Comparison of ENCODE assay signal across 17 mouse cellular contexts in the genomic region with DNA sequence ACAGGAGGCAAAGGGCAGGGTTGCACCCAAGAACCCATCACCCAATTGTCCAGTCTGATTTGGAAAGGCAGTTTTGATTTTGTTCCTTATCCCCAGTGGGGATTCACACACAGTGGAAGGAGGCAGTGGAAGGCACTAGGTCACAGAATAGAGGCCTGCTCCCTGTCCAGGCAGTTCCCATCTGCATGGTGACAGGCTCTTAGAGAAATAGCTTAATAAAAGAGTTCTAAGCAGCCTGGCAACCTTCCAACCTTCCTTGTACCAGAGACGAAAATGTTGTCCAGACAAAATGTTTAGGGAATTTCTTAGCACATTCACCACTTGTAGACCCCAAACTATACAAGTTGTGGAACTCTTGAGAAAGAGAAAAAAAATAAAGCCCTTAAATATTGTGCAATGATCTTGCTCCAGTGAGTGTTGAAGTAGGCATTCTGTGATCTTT. TPM values are rescaled to one million over a fixed set of nuclear protein-coding genes. Genes with fewer than 3 reads are reported as not detected.
A peak's percentile ranks its signal among the peaks of the same experiment; 100 is the strongest.
DNase-seq lines count a peak whose midpoint lies in the region; ATAC-seq and TF ChIP-seq lines count a peak whose summit lies in the region.
"Had no signal": no experiment of that assay in that cellular context is flagged by ENCODE, and none has a peak within 500 bp of the region (broad histone marks: within the 10 kb centered on the region; RNA-seq: fewer than 3 reads in every experiment).

No protein-coding gene starts in this region.

- peak; percentile 59 for DNase-seq in kidney, adult 2 months
- DNase-seq in ovary, postnatal 14 days (ENCODE audit: low spot score): peak; percentile 22
- no peak for DNase-seq in ovary, adult 18-20 months (ENCODE audit: low spot score)
- DNase-seq in stomach, postnatal 0 days (ENCODE audit: low spot score): no peak
- no peak for DNase-seq in thymus, postnatal 36 days
- DNase-seq in urinary bladder, postnatal 36 days (ENCODE audit: low spot score in 2 of 2): no peak
- DNase-seq: cerebellum, adult 2 months; left cerebral cortex, postnatal 4 days; right cerebral cortex, postnatal 4 days; thymus, postnatal 4 days had no signal

- WGBS in kidney, adult 2 months: 15% methylated on average over 1 of the region's 1 CpGs
- WGBS in kidney, embryonic 16.5 days: 39% methylated on average over 1 of the region's 1 CpGs
- WGBS in intestine, embryonic 16.5 days: 22% methylated on average over 1 of the region's 1 CpGs
- WGBS in stomach, postnatal 0 days: 11% methylated on average over 1 of the region's 1 CpGs

- H3K9ac ChIP-seq in kidney, embryonic 16.5 days (replicated peaks; ENCODE audit: low read length): no peak overlapping the region
- H3K9ac ChIP-seq in intestine, embryonic 16.5 days (ENCODE audit: low read depth, low read length): no peak overlapping the region
- no peak overlapping the region for H3K9ac ChIP-seq in stomach, postnatal 0 days (ENCODE audit: low read length)
- H3K9ac ChIP-seq: midbrain, embryonic 12.5 days had no signal

- no peaks in the 10 kb centered on the region for H3K9me3 ChIP-seq in kidney, embryonic 16.5 days (ENCODE audit: low read length)
- H3K9me3 ChIP-seq in intestine, embryonic 16.5 days (ENCODE audit: control insufficient read depth, low read length): no peaks in the 10 kb centered on the region
- H3K9me3 ChIP-seq in stomach, postnatal 0 days (ENCODE audit: control insufficient read depth, low read length): no peaks in the 10 kb centered on the region
- H3K9me3 ChIP-seq: hindbrain, embryonic 10.5 days; midbrain, embryonic 12.5 days had no signal

- peaks cover 11% of the 10 kb centered on the region; the same call in 1 of the 2 replicates for H3K4me1 ChIP-seq in kidney, adult 2 months (ENCODE audit: control insufficient read depth, insufficient read depth, low read length)
- peaks cover 4% of the 10 kb centered on the region; the same call in 1 of the 2 replicates for H3K4me1 ChIP-seq in kidney, embryonic 16.5 days (ENCODE audit: insufficient read depth, low read length)
- peaks cover 17% of the 10 kb centered on the region for H3K4me1 ChIP-seq in intestine, embryonic 16.5 days (ENCODE audit: control insufficient read depth, insufficient read depth, low read length)
- peaks cover 8% of the 10 kb centered on the region for H3K4me1 ChIP-seq in stomach, postnatal 0 days (replicated peaks; ENCODE audit: control insufficient read depth, insufficient read depth)
- H3K4me1 ChIP-seq: hindbrain, embryonic 10.5 days; midbrain, embryonic 12.5 days had no signal

- H3K4me2 ChIP-seq in kidney, embryonic 16.5 days (replicated peaks; ENCODE audit: low read depth, low read length): no peak overlapping the region
- H3K4me2 ChIP-seq in intestine, embryonic 16.5 days (ENCODE audit: low read depth, low read length): no peak overlapping the region
- H3K4me2 ChIP-seq in stomach, postnatal 0 days (replicated peaks; ENCODE audit: low read depth): no peak overlapping the region
- H3K4me2 ChIP-seq: midbrain, embryonic 12.5 days had no signal

- no peaks in the 10 kb centered on the region for H3K36me3 ChIP-seq in kidney, adult 2 months (ENCODE audit: control insufficient read depth, insufficient read depth, low read length)
- no peaks in the 10 kb centered on the region for H3K36me3 ChIP-seq in kidney, embryonic 16.5 days (ENCODE audit: insufficient read depth, low read length)
- H3K36me3 ChIP-seq in intestine, embryonic 16.5 days (ENCODE audit: control insufficient read depth, insufficient read depth, low read length): no peaks in the 10 kb centered on the region
- H3K36me3 ChIP-seq in stomach, postnatal 0 days (ENCODE audit: control insufficient read depth, insufficient read depth, low read length): no peaks in the 10 kb centered on the region
- H3K36me3 ChIP-seq: hindbrain, embryonic 10.5 days; midbrain, embryonic 12.5 days had no signal

- no peak overlapping the region for H3K4me3 ChIP-seq in kidney, adult 2 months (ENCODE audit: insufficient read depth, low read depth, low read length)
- H3K4me3 ChIP-seq in kidney, embryonic 16.5 days (ENCODE audit: low read length): no peak overlapping the region
- no peak overlapping the region for H3K4me3 ChIP-seq in intestine, embryonic 16.5 days (ENCODE audit: low read length)
- H3K4me3 ChIP-seq in stomach, postnatal 0 days (ENCODE audit: low read depth, low read length): no peak overlapping the region
- H3K4me3 ChIP-seq: hindbrain, embryonic 10.5 days; midbrain, embryonic 12.5 days had no signal

- TF ChIP-seq POLR2A in kidney, adult 2 months (IDR thresholded peaks at IDR 0.05; ENCODE audit: low read depth, low read length): no peak

- TF ChIP-seq EP300 in stomach, postnatal 0 days (optimal IDR thresholded peaks at IDR 0.05): no peak

- no peak for TF ChIP-seq CTCF in kidney, adult 2 months (conservative IDR thresholded peaks at IDR 0.05; ENCODE audit: insufficient read depth, insufficient read length, low read depth, low read length)
- no peak for TF ChIP-seq CTCF in stomach, postnatal 0 days (IDR thresholded peaks at IDR 0.05; ENCODE audit: low read depth)

- no peaks in the 10 kb centered on the region for H3K27me3 ChIP-seq in kidney, adult 2 months (replicated peaks; ENCODE audit: control insufficient read depth, insufficient read depth, low read length)
- H3K27me3 ChIP-seq in kidney, embryonic 16.5 days (ENCODE audit: insufficient read depth, low read length): no peaks in the 10 kb centered on the region
- no peaks in the 10 kb centered on the region for H3K27me3 ChIP-seq in intestine, embryonic 16.5 days (replicated peaks; ENCODE audit: control insufficient read depth, insufficient read depth, low read length)
- no peaks in the 10 kb centered on the region for H3K27me3 ChIP-seq in stomach, postnatal 0 days (ENCODE audit: control insufficient read depth, insufficient read depth, low read length)
- H3K27me3 ChIP-seq: midbrain, embryonic 12.5 days had no signal

- no peak overlapping the region for H3K27ac ChIP-seq in kidney, adult 2 months (ENCODE audit: insufficient read depth, low read depth, low read length)
- H3K27ac ChIP-seq in kidney, embryonic 16.5 days (ENCODE audit: low read length): no peak overlapping the region
- H3K27ac ChIP-seq in intestine, embryonic 16.5 days (ENCODE audit: low read length): peak overlapping the region; percentile 17
- peak overlapping the region; percentile 46 for H3K27ac ChIP-seq in stomach, postnatal 0 days (replicated peaks)
- H3K27ac ChIP-seq: hindbrain, embryonic 10.5 days; midbrain, embryonic 12.5 days had no signal

- ATAC-seq in kidney, embryonic 16.5 days (ENCODE audit: low FRiP score, low TSS enrichment): no peak
- peak; percentile 62 for ATAC-seq in intestine, embryonic 16.5 days
- no peak for ATAC-seq in stomach, postnatal 0 days (ENCODE audit: low FRiP score, low TSS enrichment)
- ATAC-seq: forebrain, embryonic 16.5 days had no signal

RNA-seq across cellular contexts. Expression of a gene that starts 39.8 kb away (rescaled TPM):
- polyA plus RNA-seq in kidney, adult 2 months (2012; rRNA removed): 0.22 TPM in 1 of 2 replicates, not detected in the other
- polyA plus RNA-seq in kidney, embryonic 16.5 days (2015; fragmentation: Nextera tagmentation; extraction: Ambion mirVana): 0.76 TPM in 1 of 2 replicates, not detected in the other
- not detected in 2 replicates for polyA plus RNA-seq in intestine, embryonic 16.5 days (2015; fragmentation: Nextera tagmentation; extraction: Ambion mirVana)
- polyA plus RNA-seq in stomach, postnatal 0 days (2015; fragmentation: Nextera tagmentation; extraction: Ambion mirVana): 10.8 and 12.6 TPM in 2 replicates
- polyA plus RNA-seq: cerebellum, adult 2 months; embryonic facial prominence, embryonic 11.5 days; forebrain, embryonic 16.5 days; hindbrain, embryonic 10.5 days; midbrain, embryonic 12.5 days; neural tube, embryonic 14.5 days had no signal

RNA-seq across cellular contexts. Expression of a gene that starts 58.9 kb away (rescaled TPM):
- polyA plus RNA-seq in kidney, adult 2 months (2012; rRNA removed): 11.9 TPM in 2 replicates
- polyA plus RNA-seq in kidney, embryonic 16.5 days (2015; fragmentation: Nextera tagmentation; extraction: Ambion mirVana): 14.0 and 14.4 TPM in 2 replicates
- 16.5 and 20.8 TPM in 2 replicates for polyA plus RNA-seq in intestine, embryonic 16.5 days (2015; fragmentation: Nextera tagmentation; extraction: Ambion mirVana)
- 86.6 and 103 TPM in 2 replicates for polyA plus RNA-seq in stomach, postnatal 0 days (2015; fragmentation: Nextera tagmentation; extraction: Ambion mirVana)

Comparison
In these comparisons a context has a peak if more than half of its experiments do, and no peak if none do; other contexts are left out.
1. DNase-seq: peak in kidney, adult 2 months (single experiment) and ovary, postnatal 14 days (single experiment); none in ovary, adult 18-20 months (single experiment), stomach, postnatal 0 days (single experiment), thymus, postnatal 36 days (0 of 2) and urinary bladder, postnatal 36 days (0 of 2).
2. H3K27ac ChIP-seq: peak in intestine, embryonic 16.5 days (single experiment) and stomach, postnatal 0 days (single experiment); none in kidney, adult 2 months (single experiment) and kidney, embryonic 16.5 days (single experiment).